Mouse (Mus musculus) activated CD4-positive, CD25-positive, alpha-beta regulatory T cell, adult 4 months (primary cell): ENCODE measurements around the gene Pigf. TPM values are rescaled to one million over a fixed set of nuclear protein-coding genes. Genes with fewer than 3 reads are reported as not detected.
A peak's percentile ranks its signal among the peaks of the same experiment; 100 is the strongest.

Experiments
- ATAC-seq: one replicate; pipeline ENCODE4 v1.8.0; 2017
- polyA plus RNA-seq, 2 experiments: library from polyadenylated mRNA; unstranded; fragments of 100-300 nt; shearing (Covaris generic); gene quantifications; one replicate each; pipeline ENCODE4 v1.2.1; 2017

Pigf gene
- polyA plus RNA-seq, 2 experiments from 2014 or later = 19.5 to 25.3 TPM

- no peak for ATAC-seq
Measured at GRCm38 (mm10) chr17:87024491-87025242, 539 bp downstream of the Pigf start.

GRCm38 (mm10) chr17:87019692-87020091 is 5.5 kb downstream of the Pigf start:
- no peak for ATAC-seq

- no peak for ATAC-seq
Measured at GRCm38 (mm10) chr17:87011301-87012019, 13.7 kb downstream of the Pigf start.

GRCm38 (mm10) chr17:87008950-87009349 is 16.3 kb downstream of the Pigf start:
- no peak for ATAC-seq

GRCm38 (mm10) chr17:86997323-86997722 is 27.9 kb downstream of the Pigf start:
- no peak for ATAC-seq

- ATAC-seq = no peak
Measured at GRCm38 (mm10) chr17:86991306-86991705, 33.9 kb downstream of the Pigf start.

- ATAC-seq = no peak
Measured at GRCm38 (mm10) chr17:86988601-86989184, 36.5 kb downstream of the Pigf start.

- no peak for ATAC-seq
Measured at GRCm38 (mm10) chr17:86988161-86988560, 37.0 kb downstream of the Pigf start.

- ATAC-seq = no peak
Measured at GRCm38 (mm10) chr17:86986449-86987138, 38.6 kb downstream of the Pigf start.

- ATAC-seq = no peak
Measured at GRCm38 (mm10) chr17:86982497-86982896, 42.7 kb downstream of the Pigf start.

GRCm38 (mm10) chr17:86981701-86982100 is 43.5 kb downstream of the Pigf start:
- no peak for ATAC-seq

GRCm38 (mm10) chr17:86981205-86981604 is 44.0 kb downstream of the Pigf start:
- no peak for ATAC-seq

- ATAC-seq = no peak
Measured at GRCm38 (mm10) chr17:86978496-86978895, 46.7 kb downstream of the Pigf start.

- ATAC-seq = peak; percentile 73
Measured at GRCm38 (mm10) chr17:86976387-86976786, 48.8 kb downstream of the Pigf start.

- ATAC-seq = no peak
Measured at GRCm38 (mm10) chr17:86973097-86973496, 52.1 kb downstream of the Pigf start.

- no peak for ATAC-seq
Measured at GRCm38 (mm10) chr17:86971860-86972259, 53.3 kb downstream of the Pigf start.

- ATAC-seq = no peak
Measured at GRCm38 (mm10) chr17:86971036-86971435, 54.2 kb downstream of the Pigf start.

GRCm38 (mm10) chr17:86970026-86970750 is 55.0 kb downstream of the Pigf start:
- ATAC-seq = no peak

GRCm38 (mm10) chr17:86969582-86969981 is 55.6 kb downstream of the Pigf start:
- peak; percentile 62 for ATAC-seq

- no peak for ATAC-seq
Measured at GRCm38 (mm10) chr17:86968581-86968980, 56.6 kb downstream of the Pigf start.

- ATAC-seq = no peak
Measured at GRCm38 (mm10) chr17:86967536-86968525, 57.4 kb downstream of the Pigf start.
